Comparison of ENCODE assay signal across 6 mouse cellular contexts in the genomic region with DNA sequence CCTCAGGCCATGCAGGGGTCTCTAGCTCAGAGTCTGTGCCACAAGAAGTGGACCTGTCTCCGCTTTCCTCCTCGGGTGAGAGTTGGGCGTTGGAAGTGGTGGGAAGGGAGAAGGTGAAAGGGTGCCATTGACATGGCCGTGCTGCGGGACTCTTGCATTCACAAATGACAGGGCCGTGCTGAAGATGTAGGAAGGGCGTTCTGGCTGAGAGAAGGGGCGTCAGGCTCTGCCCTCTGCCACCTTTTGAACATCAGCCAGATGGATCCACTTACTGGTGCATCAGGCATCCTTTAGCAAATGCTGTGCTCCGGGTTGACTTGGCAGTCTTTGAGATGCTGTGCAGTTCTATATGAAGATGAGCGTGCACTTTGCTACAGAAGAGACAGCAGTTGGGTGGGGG.
"Had no signal": no experiment of that assay in that cellular context is flagged by ENCODE, and none has a peak within 500 bp of the region (broad histone marks: within the 10 kb centered on the region; RNA-seq: fewer than 3 reads in every experiment).

No protein-coding gene starts in this region.

- DNase-seq: lung, postnatal 36 days; thymus, adult 18-20 months; thymus, postnatal 14 days had no signal

- H3K9me3 ChIP-seq: limb, embryonic 10.5 days had no signal

- H3K4me3 ChIP-seq: left cerebral cortex, adult 2 months; limb, embryonic 10.5 days had no signal

- ATAC-seq: hindbrain, postnatal 0 days had no signal

- H3K36me3 ChIP-seq: limb, embryonic 10.5 days had no signal

- H3K27ac ChIP-seq: hindbrain, postnatal 0 days; left cerebral cortex, adult 2 months; limb, embryonic 10.5 days had no signal
